Mouse (Mus musculus): ENCODE measurements around the gene Chd4. TPM values are rescaled to one million over a fixed set of nuclear protein-coding genes. Genes with fewer than 3 reads are reported as not detected.

Gene Chd4
- 17.1 and 18.8 TPM in 2 replicates for polyA plus RNA-seq (2012; rRNA removed)

DNA sequence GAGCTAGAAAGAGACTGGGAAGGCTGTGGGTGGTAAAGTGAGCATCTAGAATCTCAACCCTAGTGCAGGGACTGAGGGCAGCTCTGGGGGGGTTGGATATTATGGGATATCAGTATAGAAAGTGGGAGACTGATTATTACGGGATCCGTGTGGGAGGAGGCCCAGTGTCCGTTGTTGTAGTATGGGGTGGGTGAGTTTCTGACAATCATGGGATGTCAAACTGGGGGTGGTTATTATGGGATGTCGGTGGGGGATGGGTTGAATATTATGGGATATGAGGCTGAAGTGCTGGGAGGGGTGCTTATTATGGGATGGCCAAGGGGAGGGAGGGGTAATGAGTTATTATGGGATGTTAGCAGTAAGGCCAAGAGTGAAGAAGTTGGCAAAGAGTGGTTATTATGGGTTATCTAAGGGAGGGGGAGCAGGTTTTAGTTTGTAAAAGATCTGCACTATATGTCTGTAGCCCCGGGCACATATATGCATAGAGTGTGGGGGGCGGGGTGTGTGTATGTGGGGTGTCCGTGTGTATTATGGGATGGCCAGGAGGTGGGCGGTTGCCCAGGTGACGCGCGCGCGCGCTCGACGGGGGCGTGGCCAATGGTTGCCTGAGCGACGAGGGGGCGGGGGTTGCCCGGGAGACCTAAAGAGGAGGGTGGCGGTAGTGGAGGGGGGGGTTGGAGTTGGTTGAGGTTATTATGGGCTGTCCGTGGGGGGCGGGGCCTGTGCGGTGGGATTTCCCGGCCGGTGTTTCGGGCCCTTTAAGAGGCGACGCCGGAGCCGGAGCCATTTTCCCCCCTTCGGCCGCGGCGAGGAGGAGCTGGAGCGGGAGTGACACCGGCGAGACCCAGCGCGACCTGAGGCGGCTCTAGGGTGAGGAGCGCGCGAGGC lies at the start of gene Chd4:
Gene Chd4 (plus strand): TSS at position 591 of the 888 bp plus-strand sequence.

DNA sequence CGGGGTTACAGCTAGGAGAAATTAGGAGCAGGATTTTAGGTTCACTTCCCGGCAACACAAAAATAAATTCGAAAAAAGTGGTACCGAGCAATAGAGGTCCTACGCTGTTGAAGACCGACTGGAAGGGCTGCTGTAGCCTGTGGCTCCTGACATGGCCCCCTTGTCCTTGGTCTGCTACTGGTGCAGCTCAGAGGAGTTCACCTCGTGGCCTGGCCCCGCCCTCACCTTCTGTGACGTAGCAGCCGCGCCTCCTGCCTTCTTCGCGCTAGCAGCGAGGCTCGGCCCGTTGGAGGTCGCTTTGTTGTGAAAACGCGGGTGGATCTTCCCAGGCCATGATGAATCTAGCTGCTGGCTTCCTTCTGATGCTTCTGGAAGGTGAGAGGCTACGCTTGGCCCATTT lies 46.1 kb upstream of the Chd4 start, which contains the start of gene Acrbp:
Gene Acrbp (plus strand): TSS at position 12 of the 400 bp plus-strand sequence.

DNA sequence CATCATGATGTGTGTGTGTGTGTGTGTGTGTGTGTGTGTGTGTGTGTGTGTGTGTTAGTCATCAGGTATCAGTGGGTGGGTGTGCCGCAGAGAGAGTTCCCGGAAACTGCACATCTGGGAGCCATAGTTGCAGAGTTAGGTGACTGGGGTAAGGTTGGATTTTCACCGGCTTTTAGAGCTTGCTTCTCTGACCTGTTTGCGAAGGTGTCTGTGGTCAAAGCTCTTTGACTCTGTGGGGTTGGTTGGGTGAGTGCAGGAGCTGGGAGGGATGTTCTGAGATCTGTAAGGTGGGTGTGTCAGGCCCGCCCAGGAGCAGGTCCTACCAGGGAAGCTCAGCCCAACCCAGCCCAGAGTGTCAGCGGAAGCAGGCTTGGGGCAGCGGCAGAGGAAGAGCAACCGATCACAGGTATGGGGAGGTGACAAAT lies 28.2 kb upstream of the Chd4 start, which contains the start of gene Lpar5:
Gene Lpar5 (plus strand): TSS at position 350 of the 425 bp plus-strand sequence.

DNA sequence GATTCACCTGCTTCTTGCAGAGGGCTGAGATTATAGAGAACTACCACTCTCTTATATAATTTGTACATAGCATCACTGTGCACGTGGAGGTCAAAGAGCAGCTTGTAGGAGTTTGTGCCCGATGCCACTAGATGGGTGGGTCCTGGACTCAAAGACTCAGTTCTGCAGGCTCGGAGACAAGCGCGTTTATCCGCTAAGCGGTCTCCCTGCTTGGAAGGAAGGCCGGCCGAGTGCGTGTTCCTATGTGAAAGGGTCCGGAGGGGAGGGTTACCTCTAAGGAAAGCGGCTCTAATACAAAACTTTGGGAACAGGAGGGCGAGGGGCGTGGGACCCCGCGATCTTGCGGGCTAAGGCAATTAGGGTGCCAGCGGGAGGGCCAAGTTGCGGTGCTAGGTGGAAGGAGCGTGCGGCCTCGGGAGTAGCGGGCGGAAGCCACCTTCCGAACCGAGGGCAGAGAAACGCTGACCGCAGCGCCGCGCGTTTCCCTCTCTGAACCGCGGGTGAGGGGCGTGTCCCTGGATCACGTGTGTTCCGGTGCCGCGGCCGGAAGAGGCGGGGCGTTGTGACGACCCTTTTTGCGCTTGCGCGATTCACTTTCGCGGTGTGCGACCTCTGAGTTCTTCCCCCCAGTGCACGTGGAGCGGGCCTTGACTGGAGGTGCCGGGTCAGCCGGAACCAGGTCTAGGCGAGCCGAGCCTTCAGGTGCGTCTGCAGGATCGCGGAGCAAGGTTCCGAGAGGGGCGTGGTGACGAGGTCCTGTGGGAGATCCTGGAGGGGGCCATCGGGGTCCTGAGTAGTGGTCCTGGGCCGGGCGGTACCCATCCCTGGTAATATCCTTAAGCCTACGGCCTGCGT lies 35.7 kb downstream of the Chd4 start, which contains the start of gene Nop2:
Gene Nop2 (plus strand): TSS at position 608 of the 855 bp plus-strand sequence.

DNA sequence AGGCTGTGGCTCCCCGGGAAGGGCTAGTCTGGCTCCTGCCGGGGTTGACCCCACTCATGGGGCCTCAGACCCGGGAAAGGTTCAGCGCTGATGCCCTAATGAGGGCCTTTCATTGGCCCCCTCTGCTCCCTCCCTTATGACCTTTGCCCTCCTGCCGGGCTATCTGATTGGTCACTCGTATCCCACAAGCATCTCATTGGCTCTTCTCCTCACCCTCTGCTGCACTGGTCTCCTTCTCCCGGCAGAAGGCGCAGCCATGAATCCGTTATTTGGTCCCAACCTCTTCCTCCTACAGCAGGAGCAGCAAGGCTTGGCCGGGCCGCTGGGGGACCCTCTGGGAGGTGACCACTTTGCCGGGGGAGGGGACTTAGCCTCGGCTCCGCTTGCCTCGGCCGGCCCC lies 49.2 kb downstream of the Chd4 start, which contains the start of gene Iffo1:
Gene Iffo1 (plus strand): TSS at position 241 of the 400 bp plus-strand sequence.

DNA sequence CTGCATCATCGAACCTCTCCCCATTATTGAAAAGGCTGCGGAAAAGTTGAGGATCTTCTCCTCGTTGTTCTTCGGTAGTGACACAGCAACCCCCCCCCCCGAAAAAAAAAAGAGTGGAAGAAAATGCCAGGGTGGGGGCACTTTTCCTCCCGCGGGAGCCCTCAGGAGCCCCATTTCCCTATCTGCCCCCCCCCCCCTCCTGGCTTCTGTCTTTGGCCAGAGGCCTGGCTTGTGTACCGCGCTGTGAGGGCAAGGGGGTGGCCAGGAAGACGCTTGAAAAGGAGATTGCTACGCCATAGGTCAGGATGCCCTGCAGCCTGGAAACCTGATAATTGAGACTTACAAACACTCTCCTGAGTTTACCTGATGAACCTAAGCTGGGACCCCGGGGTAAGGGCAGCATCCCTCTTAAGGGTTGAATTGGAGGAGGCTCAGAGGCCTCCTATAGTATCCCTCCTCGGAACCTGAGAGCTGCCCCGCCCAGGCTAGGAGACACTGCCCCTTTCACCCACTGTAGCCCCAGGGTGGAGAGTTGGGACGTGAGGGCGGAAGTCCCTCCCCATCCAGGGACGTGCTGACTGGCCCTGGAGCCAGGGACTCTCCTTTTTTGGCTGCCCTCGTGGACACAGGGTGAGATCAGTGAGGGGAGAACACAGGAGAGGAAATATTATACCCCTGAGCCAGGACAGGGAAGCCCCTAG lies 70.4 kb downstream of the Chd4 start, which contains the start of gene Gapdh:
Gene Gapdh (minus strand): TSS at position 417 of the 701 bp plus-strand sequence.

Other genes starting within 250 kb of the Chd4 start
- 12.1 and 14.8 TPM in 2 replicates for gene P3h3, start 238.2 kb upstream of the Chd4 start, polyA plus RNA-seq (2012; rRNA removed)
- 0.77 and 0.80 TPM in 2 replicates for gene Gpr162, start 232.0 kb upstream of the Chd4 start, polyA plus RNA-seq (2012; rRNA removed)
- gene Cd4, start 207.8 kb upstream of the Chd4 start, polyA plus RNA-seq (2012; rRNA removed) = 0.58 and 0.83 TPM in 2 replicates
- gene Lag3, start 184.3 kb upstream of the Chd4 start, polyA plus RNA-seq (2012; rRNA removed) = 0.84 and 2.3 TPM in 2 replicates
- 1,316 and 1,529 TPM in 2 replicates for gene Ptms, start 175.9 kb upstream of the Chd4 start, polyA plus RNA-seq (2012; rRNA removed)
- gene Mlf2, start 164.6 kb upstream of the Chd4 start, polyA plus RNA-seq (2012; rRNA removed) = 194 and 239 TPM in 2 replicates
- gene Cops7a, start 130.4 kb upstream of the Chd4 start, polyA plus RNA-seq (2012; rRNA removed) = 101 and 118 TPM in 2 replicates
- 7.0 and 7.5 TPM in 2 replicates for gene Pianp, start 99.3 kb upstream of the Chd4 start, polyA plus RNA-seq (2012; rRNA removed)
- gene Zfp384, start 86.8 kb upstream of the Chd4 start, polyA plus RNA-seq (2012; rRNA removed) = 24.5 and 29.6 TPM in 2 replicates
- 13.9 and 17.2 TPM in 2 replicates for gene Ing4, start 56.2 kb upstream of the Chd4 start, polyA plus RNA-seq (2012; rRNA removed)
- gene Acrbp, start 46.3 kb upstream of the Chd4 start, polyA plus RNA-seq (2012; rRNA removed) = 8.2 and 12.1 TPM in 2 replicates
- 27.0 and 30.5 TPM in 2 replicates for gene Lpar5, start 28.1 kb upstream of the Chd4 start, polyA plus RNA-seq (2012; rRNA removed)
- 3.1 and 4.1 TPM in 2 replicates for gene Nop2, start 35.9 kb downstream of the Chd4 start, polyA plus RNA-seq (2012; rRNA removed)
- 9.6 and 10.3 TPM in 2 replicates for gene Iffo1, start 49.3 kb downstream of the Chd4 start, polyA plus RNA-seq (2012; rRNA removed)
- 1,141 and 2,470 TPM in 2 replicates for gene Gapdh, start 70.5 kb downstream of the Chd4 start, polyA plus RNA-seq (2012; rRNA removed)
- 21.9 and 24.8 TPM in 2 replicates for gene Ncapd2, start 95.7 kb downstream of the Chd4 start, polyA plus RNA-seq (2012; rRNA removed)
- 20.7 and 26.9 TPM in 2 replicates for gene Mrpl51, start 95.8 kb downstream of the Chd4 start, polyA plus RNA-seq (2012; rRNA removed)
- 5.5 and 6.3 TPM in 2 replicates for gene Vamp1, start 119.6 kb downstream of the Chd4 start, polyA plus RNA-seq (2012; rRNA removed)
- 4.5 and 4.8 TPM in 2 replicates for gene Tapbpl, start 135.9 kb downstream of the Chd4 start, polyA plus RNA-seq (2012; rRNA removed)
- gene Cd27, start 141.0 kb downstream of the Chd4 start, polyA plus RNA-seq (2012; rRNA removed) = 0.29 and 0.74 TPM in 2 replicates
- gene Tuba3a, start 190.1 kb downstream of the Chd4 start, polyA plus RNA-seq (2012; rRNA removed) = 0.13 and 0.34 TPM in 2 replicates
- gene Ltbr, start 217.9 kb downstream of the Chd4 start, polyA plus RNA-seq (2012; rRNA removed) = 93.4 and 123 TPM in 2 replicates
- 43.0 and 52.5 TPM in 2 replicates for gene Scnn1a, start 224.7 kb downstream of the Chd4 start, polyA plus RNA-seq (2012; rRNA removed)